Mouse (Mus musculus): ENCODE measurements at regions not wholly inside any gene's neighbourhood (a gene's known extent, or its start where the extent isn't known, plus 50 kb on each side); places are given as distances from the start of the nearest gene placed in this dataset.

DNA sequence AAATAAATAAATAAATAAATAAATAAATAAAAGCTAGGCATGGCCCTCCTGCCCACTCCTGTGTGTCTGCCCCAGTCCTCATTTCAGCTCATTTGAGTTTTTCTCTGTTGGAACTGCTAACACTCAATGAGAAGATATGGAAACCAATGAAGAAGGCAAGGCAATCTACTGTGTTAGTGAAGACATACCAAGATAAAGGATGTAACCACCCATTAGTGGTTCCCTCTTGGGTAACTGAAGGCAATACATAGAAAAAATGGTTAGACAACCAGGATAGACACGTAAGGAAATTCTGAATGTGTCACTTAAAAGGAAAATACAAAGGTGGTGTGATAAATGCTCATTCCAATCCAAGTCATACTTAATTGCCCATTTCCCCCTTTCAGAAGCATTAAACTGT lies 140.9 kb upstream of the Slc7a11 start:
- no peak overlapping the region for H3K9ac ChIP-seq (ENCODE audit: insufficient read depth, low read depth)
- no peaks in the 10 kb centered on the region for H3K79me2 ChIP-seq (replicated peaks; ENCODE audit: control insufficient read depth, extremely low read depth, insufficient read depth, poor library complexity, severe bottlenecking)
- no peak overlapping the region for H3K4me2 ChIP-seq (ENCODE audit: insufficient read depth, low read depth, poor library complexity, severe bottlenecking)
- H3K4me1 ChIP-seq (ENCODE audit: control insufficient read depth in 1 of 2, insufficient read depth in 2 of 2): no peaks in the 10 kb centered on the region
- in situ Hi-C loops (cut with MboI; ENCODE audit: low pct_ligation_motif_present, low pct_unique_long_range_greater_than_20kb, low sequenced_read_pairs) (no loop called here), dilution Hi-C loops (cut with MboI; ENCODE audit: extremely low pct_ligation_motif_present, extremely low pct_unique_long_range_greater_than_20kb, low sequenced_read_pairs) (no loop called here)
- H3K27ac ChIP-seq (ENCODE audit: insufficient read depth, low read depth): no peak overlapping the region
- no peak overlapping the region for H3K4me3 ChIP-seq (replicated peaks in 1 of 3; ENCODE audit: low read depth in 2 of 3, low read length in 2 of 3, poor library complexity in 1 of 3)
- peaks cover 34% of the 10 kb centered on the region for H3K9me3 ChIP-seq (replicated peaks; ENCODE audit: low read length)
- H3K27me3 ChIP-seq (replicated peaks): no peaks in the 10 kb centered on the region
- H3K36me3 ChIP-seq (replicated peaks in 1 of 2; ENCODE audit: control insufficient read depth in 1 of 2, insufficient read depth in 1 of 2, low read length in 1 of 2): no peaks in the 10 kb centered on the region
- DNase-seq (ENCODE audit: extremely low read depth): no peak
- TF ChIP-seq RCOR1 (conservative IDR thresholded peaks at IDR 0.05; ENCODE audit: low read depth, low read length): no peak
- no peak for TF ChIP-seq MAX (IDR thresholded peaks at IDR 0.05; ENCODE audit: low read length)
- TF ChIP-seq JUN (IDR thresholded peaks at IDR 0.05; ENCODE audit: insufficient read depth, low read depth, low read length): no peak
- TF ChIP-seq ZMIZ1 (IDR thresholded peaks at IDR 0.05; ENCODE audit: low read depth, low read length): no peak
- no peak for TF ChIP-seq PAX5 (IDR thresholded peaks at IDR 0.05; ENCODE audit: low read length)
- no peak for TF ChIP-seq POLR2A (IDR thresholded peaks at IDR 0.05; ENCODE audit: low read depth, low read length)
- TF ChIP-seq MYC (IDR thresholded peaks at IDR 0.05; ENCODE audit: low read depth, low read length): no peak

DNA sequence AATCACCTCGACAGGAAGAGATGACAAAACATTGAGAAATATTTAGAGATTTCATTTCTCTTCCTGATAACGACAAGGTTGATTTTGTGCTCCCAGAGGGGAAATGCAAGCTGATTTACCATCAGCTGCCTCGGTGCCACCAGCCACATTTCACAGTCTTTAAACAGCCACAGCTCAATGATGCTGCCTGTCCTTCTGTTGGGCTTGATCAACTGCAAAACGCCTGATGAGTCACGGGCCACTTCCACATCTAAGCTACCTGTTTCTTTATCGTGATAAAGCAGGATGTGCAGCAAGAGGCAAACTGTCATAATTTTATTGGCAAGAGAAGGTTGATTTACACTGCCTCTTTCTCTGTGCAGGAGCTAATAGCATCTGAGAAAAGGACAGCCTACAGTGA lies 140.1 kb upstream of the Slc7a11 start:
- Histone ChIP-seq H3K27ac (ENCODE audit: insufficient read depth, low read depth) (no peak overlapping the region), H3K4me3 (replicated peaks in 1 of 3; ENCODE audit: low read depth in 2 of 3, low read length in 2 of 3, poor library complexity in 1 of 3) (no peak overlapping the region), H3K4me2 (ENCODE audit: insufficient read depth, low read depth, poor library complexity, severe bottlenecking) (no peak overlapping the region), H3K9ac (ENCODE audit: insufficient read depth, low read depth) (no peak overlapping the region), H3K79me2 (replicated peaks; ENCODE audit: control insufficient read depth, extremely low read depth, insufficient read depth, poor library complexity, severe bottlenecking) (no peaks in the 10 kb centered on the region), H3K27me3 (replicated peaks) (no peaks in the 10 kb centered on the region), H3K9me3 (replicated peaks; ENCODE audit: low read length) (peaks cover 34% of the 10 kb centered on the region), H3K4me1 (ENCODE audit: control insufficient read depth in 1 of 2, insufficient read depth in 2 of 2) (no peaks in the 10 kb centered on the region), H3K36me3 (replicated peaks in 1 of 2; ENCODE audit: control insufficient read depth in 1 of 2, insufficient read depth in 1 of 2, low read length in 1 of 2) (no peaks in the 10 kb centered on the region)
- in situ Hi-C loops (cut with MboI; ENCODE audit: low pct_ligation_motif_present, low pct_unique_long_range_greater_than_20kb, low sequenced_read_pairs) (no loop called here), dilution Hi-C loops (cut with MboI; ENCODE audit: extremely low pct_ligation_motif_present, extremely low pct_unique_long_range_greater_than_20kb, low sequenced_read_pairs) (no loop called here)
- no peak for DNase-seq (ENCODE audit: extremely low read depth)
- TF ChIP-seq IRF4 (IDR thresholded peaks at IDR 0.05; ENCODE audit: low read depth, low read length) (no peak), TCF12 (IDR thresholded peaks at IDR 0.05; ENCODE audit: low read depth, low read length) (no peak), MEF2A (IDR thresholded peaks at IDR 0.05; ENCODE audit: borderline replicate concordance, low read depth, low read length) (no peak), E2F4 (IDR thresholded peaks at IDR 0.05; ENCODE audit: insufficient replicate concordance, low read depth, low read length) (no peak), BHLHE40 (IDR thresholded peaks at IDR 0.05; ENCODE audit: low read depth, low read length) (no peak), JUN (IDR thresholded peaks at IDR 0.05; ENCODE audit: insufficient read depth, low read depth, low read length) (no peak), JUND (conservative IDR thresholded peaks at IDR 0.05; ENCODE audit: low read depth, low read length) (no peak), MAZ (IDR thresholded peaks at IDR 0.05; ENCODE audit: low read depth, low read length) (no peak), RCOR1 (conservative IDR thresholded peaks at IDR 0.05; ENCODE audit: low read depth, low read length) (no peak), NRF1 (IDR thresholded peaks at IDR 0.05; ENCODE audit: low read depth, low read length) (no peak), MAX (IDR thresholded peaks at IDR 0.05; ENCODE audit: low read length) (no peak)
